Mouse (Mus musculus) heart, embryonic 14.5 days (tissue): Measurements from ENCODE around the gene Anxa2. TPM values are rescaled to one million over a fixed set of nuclear protein-coding genes. Genes with fewer than 3 reads are reported as not detected.

ENCODE experiments used
- ATAC-seq: fragments of 200-750 bp; cut with Nextera tagmentation; 2 replicates; pipeline ENCODE4 v1.8.0; 2017; ENCODE audit warnings: low read depth, moderate TSS enrichment; ENCODE audit not compliant: insufficient number of reproducible peaks, insufficient read depth, low FRiP score
- H3K27ac ChIP-seq, 2 experiments: fragments of 200-500 bp in 1 of 2; fragments of 300-500 bp in 1 of 2; sonication (generic) in 1 of 2; replicated peaks in 1 of 2; 2 replicates each; pipeline ENCODE4 v1.5.1; 2012 to 2014; ENCODE audit warnings: low read depth in 2 of 2, low read length in 2 of 2, control low read depth in 1 of 2, mild to moderate bottlenecking in 1 of 2, mixed read lengths in 1 of 2; ENCODE audit not compliant: control insufficient read depth in 1 of 2, insufficient read depth in 1 of 2
- H3K27me3 ChIP-seq: fragments of 300-500 bp; sonication (generic); 2 replicates; pipeline ENCODE4 v1.6.1; 2014; ENCODE audit warnings: mild to moderate bottlenecking, low read length, control low read depth; ENCODE audit not compliant: control insufficient read depth, insufficient read depth
- H3K36me3 ChIP-seq: fragments of 300-500 bp; sonication (generic); 2 replicates; pipeline ENCODE4 v1.6.1; 2014; ENCODE audit warnings: mild to moderate bottlenecking, control low read depth, low read length, mixed read lengths; ENCODE audit not compliant: control insufficient read depth, insufficient read depth
- H3K4me1 ChIP-seq, 2 experiments: fragments of 200-500 bp in 1 of 2; fragments of 300-500 bp in 1 of 2; sonication (generic) in 1 of 2; 2 replicates each; pipeline ENCODE4 v1.6.1; 2012 to 2014; ENCODE audit warnings: low read length in 2 of 2, control low read depth in 1 of 2, mixed read lengths in 1 of 2; ENCODE audit not compliant: control insufficient read depth in 2 of 2, insufficient read depth in 2 of 2
- H3K4me2 ChIP-seq: fragments of 300-500 bp; sonication (generic); 2 replicates; pipeline ENCODE4 v1.6.1; 2014; ENCODE audit warnings: mild to moderate bottlenecking, low read length
- H3K4me3 ChIP-seq, 2 experiments: fragments of 200-500 bp in 1 of 2; fragments of 300-500 bp in 1 of 2; sonication (generic) in 1 of 2; 2 replicates each; pipeline ENCODE4 v1.5.1; 2012 to 2014; ENCODE audit warnings: low read length in 2 of 2, mild to moderate bottlenecking in 2 of 2, control low read depth in 1 of 2, low read depth in 1 of 2, moderate library complexity in 1 of 2; ENCODE audit not compliant: control insufficient read depth in 1 of 2, insufficient read depth in 1 of 2
- H3K9ac ChIP-seq: fragments of 300-500 bp; sonication (generic); 2 replicates; pipeline ENCODE4 v1.6.1; 2014; ENCODE audit warnings: mild to moderate bottlenecking, low read length
- H3K9me3 ChIP-seq: fragments of 300-500 bp; sonication (generic); 2 replicates; pipeline ENCODE4 v1.6.1; 2016; ENCODE audit warnings: low read length, control low read depth; ENCODE audit not compliant: control insufficient read depth
- WGBS: fragments of 180-500 bp; shearing (Covaris S2); extraction: QIAGEN DNeasy Blood & Tissue Kit; methylation state at CpG from one replicate; pipeline ENCODE4 v1.1.7; 2014; 5-methylcytosine and 5-hydroxymethylcytosine counted together
- polyA plus RNA-seq: library from polyadenylated mRNA; unstranded; fragments of >200 nt; fragmentation: Nextera tagmentation; extraction: Ambion mirVana; gene quantifications from 2 replicates; pipeline ENCODE4 v1.2.1, GENCODE M21; 2014

The Anxa2 gene
- polyA plus RNA-seq, 1 experiment from 2014 or later: 550 TPM

GRCm38 (mm10) chr9:69439805-69440357 lies 13.5 kb upstream of the Anxa2 start:
- Histone ChIP-seq H3K4me1 (peaks cover 4 to 14% of the 10 kb centered on the region in 2 experiments; a peak in 2 of 4 replicates), H3K9ac (no peak overlapping the region), H3K27ac (peak overlapping the region in 1 of 2 experiments; percentile 33; a peak in 1 of 4 replicates), H3K9me3 (no peaks in the 10 kb centered on the region), H3K4me2 (no peak overlapping the region), H3K36me3 (no peaks in the 10 kb centered on the region), H3K4me3 (no peak overlapping the region), H3K27me3 (no peaks in the 10 kb centered on the region)
- 21% methylated on average over 7 of the region's 7 CpGs for WGBS
- no peak; the same call in 1 of the 2 replicates for ATAC-seq

GRCm38 (mm10) chr9:69442471-69443038 lies 10.9 kb upstream of the Anxa2 start:
- ATAC-seq: no peak
- H3K27ac ChIP-seq: 0 out of 4 replicates have a peak overlapping the region, but pooled peaks of 1 of the 2 experiments have one; percentile 11
- H3K9ac ChIP-seq: no peak overlapping the region
- H3K4me2 ChIP-seq: no peak overlapping the region
- no peaks in the 10 kb centered on the region for H3K36me3 ChIP-seq
- H3K4me3 ChIP-seq: no peak overlapping the region
- WGBS: 58% methylated on average over 6 of the region's 6 CpGs
- H3K27me3 ChIP-seq: no peaks in the 10 kb centered on the region
- H3K4me1 ChIP-seq: peaks cover 4 to 14% of the 10 kb centered on the region in 2 experiments; a peak in 2 of 4 replicates
- no peaks in the 10 kb centered on the region for H3K9me3 ChIP-seq

DNA sequence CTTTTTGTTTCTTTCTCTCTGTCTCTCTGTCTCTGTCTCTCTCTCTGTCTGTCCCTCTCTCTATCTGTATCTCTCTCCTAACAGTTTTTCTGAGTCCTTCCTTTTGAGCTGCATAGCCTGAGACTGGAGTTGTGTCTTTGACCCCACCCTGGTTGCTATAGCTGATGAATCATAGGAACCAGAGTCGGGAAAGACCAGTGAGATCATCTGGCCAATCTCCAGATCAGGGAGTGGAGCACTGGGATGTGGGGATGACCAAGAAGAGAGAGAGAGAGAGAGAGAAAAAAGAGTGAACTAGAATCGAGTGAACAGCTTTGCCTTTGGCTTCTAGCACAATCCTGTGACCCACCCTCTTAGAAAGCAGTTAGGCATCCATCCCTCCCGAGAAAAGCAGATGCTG lies 10.2 kb upstream of the Anxa2 start:
- Histone ChIP-seq H3K4me2 (no peak overlapping the region), H3K4me1 (peaks cover 4 to 14% of the 10 kb centered on the region in 2 experiments; a peak in 2 of 4 replicates), H3K36me3 (no peaks in the 10 kb centered on the region), H3K27me3 (no peaks in the 10 kb centered on the region), H3K9ac (no peak overlapping the region), H3K4me3 (no peak overlapping the region), H3K27ac (no peak overlapping the region), H3K9me3 (no peaks in the 10 kb centered on the region)
- no peak for ATAC-seq
- WGBS: 30% methylated on average over 3 of the region's 3 CpGs

DNA sequence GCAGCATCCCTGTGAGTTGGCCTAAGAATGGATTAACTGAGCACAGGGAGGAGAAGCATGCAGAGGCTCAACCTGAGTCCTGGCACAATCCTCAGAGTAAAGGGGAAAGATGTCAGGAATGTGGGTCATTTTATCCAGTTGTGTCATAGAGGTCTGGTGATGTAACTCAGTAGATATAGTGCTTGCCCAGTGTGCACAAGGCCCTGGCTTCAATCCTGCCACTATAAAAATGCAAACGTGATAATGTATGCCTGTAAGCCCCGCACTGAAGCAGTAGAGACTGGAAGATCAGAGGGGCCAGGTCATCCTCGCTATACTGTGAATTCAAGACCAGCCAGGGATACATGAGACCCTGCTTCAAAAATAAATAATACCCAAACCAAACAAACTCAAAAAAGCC lies 4.6 kb upstream of the Anxa2 start:
- no peak overlapping the region for H3K27ac ChIP-seq
- H3K4me3 ChIP-seq: no peak overlapping the region
- H3K27me3 ChIP-seq: no peaks in the 10 kb centered on the region
- H3K9ac ChIP-seq: no peak overlapping the region
- H3K36me3 ChIP-seq: no peaks in the 10 kb centered on the region
- no peak overlapping the region for H3K4me2 ChIP-seq
- H3K4me1 ChIP-seq: peaks cover 4 to 7% of the 10 kb centered on the region in 2 experiments
- 53% methylated on average over 3 of the region's 3 CpGs for WGBS
- ATAC-seq: no peak
- H3K9me3 ChIP-seq: no peaks in the 10 kb centered on the region

DNA sequence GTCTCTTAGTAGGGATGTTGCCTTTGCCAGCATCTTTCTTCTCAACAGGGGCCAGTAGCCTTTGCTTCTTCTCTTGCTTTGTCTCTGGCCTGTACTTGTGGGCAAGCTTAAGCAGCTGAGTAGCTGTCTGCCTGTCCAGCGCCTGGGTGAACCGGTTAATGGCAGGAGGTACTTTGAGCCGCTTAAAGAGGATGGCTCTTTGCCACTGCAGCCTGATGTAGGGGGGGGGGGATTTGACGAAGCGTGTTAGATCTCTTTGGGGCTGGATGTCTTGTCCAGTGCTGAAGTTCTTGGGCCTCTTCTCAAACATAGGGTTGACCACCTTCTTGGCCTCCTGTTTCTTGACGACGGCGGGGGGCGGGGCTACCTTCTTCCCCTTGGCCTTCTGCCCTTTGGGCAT lies 2.8 kb upstream of the Anxa2 start:
- Histone ChIP-seq H3K9me3 (no peaks in the 10 kb centered on the region), H3K36me3 (no peaks in the 10 kb centered on the region), H3K27me3 (no peaks in the 10 kb centered on the region), H3K9ac (no peak overlapping the region), H3K4me3 (no peak overlapping the region), H3K27ac (no peak overlapping the region), H3K4me1 (peaks cover 8 to 16% of the 10 kb centered on the region in 2 experiments), H3K4me2 (no peak overlapping the region)
- WGBS: 81% methylated on average over 9 of the region's 9 CpGs
- no peak for ATAC-seq

GRCm38 (mm10) chr9:69451886-69452810 lies 1.3 kb upstream of the Anxa2 start:
- WGBS: 86% methylated on average over 10 of the region's 10 CpGs
- H3K4me2 ChIP-seq: no peak overlapping the region
- ATAC-seq: no peak
- H3K9ac ChIP-seq: no peak overlapping the region
- peaks cover 5% of the 10 kb centered on the region; the same call in 1 of the 2 replicates for H3K36me3 ChIP-seq
- no peaks in the 10 kb centered on the region for H3K9me3 ChIP-seq
- peak overlapping the region in 1 of 2 experiments; percentile 96; a peak in 3 of 4 replicates for H3K27ac ChIP-seq
- peaks cover 15 to 31% of the 10 kb centered on the region in 2 experiments for H3K4me1 ChIP-seq
- no peaks in the 10 kb centered on the region for H3K27me3 ChIP-seq
- no peak overlapping the region for H3K4me3 ChIP-seq

- Histone ChIP-seq H3K27ac (peak overlapping the region; percentile 94 to 96), H3K36me3 (peaks cover 6% of the 10 kb centered on the region; the same call in 1 of the 2 replicates), H3K4me3 (peak overlapping the region; percentile 79 to 87), H3K9me3 (no peaks in the 10 kb centered on the region), H3K4me2 (peak overlapping the region; percentile 74), H3K9ac (peak overlapping the region; percentile 95), H3K27me3 (no peaks in the 10 kb centered on the region), H3K4me1 (peaks cover 30 to 50% of the 10 kb centered on the region in 2 experiments)
- WGBS: under 1% methylated on average over 32 of the region's 32 CpGs
- peak; percentile 46 for ATAC-seq
These were observed 664 bp downstream of the Anxa2 start for GRCm38 (mm10) chr9:69453901-69454666.
